Mouse (Mus musculus): ENCODE results near the gene Mettl21c. TPM values are rescaled to one million over a fixed set of nuclear protein-coding genes. Genes with fewer than 3 reads are reported as not detected.

The Mettl21c gene
- polyA plus RNA-seq, 1 experiment from 2014 or later: 2.2 TPM

DNA sequence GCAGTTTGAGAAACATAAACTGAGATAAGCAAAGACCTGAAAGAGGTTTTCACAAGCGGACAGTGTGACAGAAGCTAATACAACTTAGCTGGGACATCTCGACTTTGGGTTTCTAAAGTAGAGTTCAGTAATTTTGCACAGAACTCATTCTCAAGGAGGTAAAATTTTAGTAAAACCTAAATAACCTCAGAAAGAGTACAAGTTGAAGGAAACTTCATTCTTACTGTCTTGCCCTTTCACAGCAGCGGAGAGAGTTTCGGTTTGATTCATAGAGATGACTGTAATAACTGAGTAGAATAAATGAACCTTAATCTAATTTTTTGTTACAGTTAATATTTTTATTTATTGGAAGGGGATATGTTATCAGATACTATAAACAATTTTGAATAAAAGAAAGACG is 13.1 kb upstream of the Mettl21c start:
- H3K27ac ChIP-seq: no peak overlapping the region
- no peaks in the 10 kb centered on the region for H3K27me3 ChIP-seq (ENCODE audit: control insufficient read depth, insufficient read depth, low read length)
- no peak overlapping the region for H3K4me2 ChIP-seq (replicated peaks)
- DNase-seq (ENCODE audit: low spot score) (no peak), ATAC-seq (ENCODE audit: low FRiP score) (no peak)
- H3K9ac ChIP-seq: no peak overlapping the region
- 93% methylated on average over 5 of the region's 5 CpGs for WGBS
- no peak overlapping the region for H3K4me3 ChIP-seq (replicated peaks; ENCODE audit: low read length)
- H3K9me3 ChIP-seq (ENCODE audit: control insufficient read depth, low read length): no peaks in the 10 kb centered on the region
- H3K4me1 ChIP-seq (replicated peaks; ENCODE audit: control insufficient read depth, insufficient read depth, low read length): no peaks in the 10 kb centered on the region
- H3K36me3 ChIP-seq (replicated peaks; ENCODE audit: control insufficient read depth, insufficient read depth): no peaks in the 10 kb centered on the region

DNA sequence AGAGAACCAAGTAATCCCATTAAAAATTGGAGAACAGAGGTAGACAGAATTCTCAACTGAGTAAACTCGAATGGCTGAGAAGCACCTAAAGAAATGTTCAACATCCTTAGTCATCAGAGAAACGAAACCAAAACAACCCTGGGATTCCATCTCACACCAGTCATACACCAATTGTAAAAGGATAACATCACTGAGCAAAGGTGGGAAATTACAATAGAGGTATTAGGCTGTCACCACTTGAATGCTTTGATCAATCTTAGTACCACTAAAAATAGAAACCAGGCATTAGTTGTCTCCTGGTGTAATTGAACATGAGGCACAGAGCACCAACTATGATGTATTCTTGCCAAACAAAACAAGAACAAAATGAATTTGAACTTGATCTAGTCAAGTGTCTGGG is 12.4 kb upstream of the Mettl21c start:
- Histone ChIP-seq H3K36me3 (replicated peaks; ENCODE audit: control insufficient read depth, insufficient read depth) (no peaks in the 10 kb centered on the region), H3K4me1 (replicated peaks; ENCODE audit: control insufficient read depth, insufficient read depth, low read length) (no peaks in the 10 kb centered on the region), H3K4me2 (replicated peaks) (no peak overlapping the region), H3K27me3 (ENCODE audit: control insufficient read depth, insufficient read depth, low read length) (no peaks in the 10 kb centered on the region), H3K4me3 (replicated peaks; ENCODE audit: low read length) (no peak overlapping the region), H3K27ac (no peak overlapping the region), H3K9ac (no peak overlapping the region), H3K9me3 (ENCODE audit: control insufficient read depth, low read length) (no peaks in the 10 kb centered on the region)
- DNase-seq (ENCODE audit: low spot score) (no peak), ATAC-seq (ENCODE audit: low FRiP score) (no peak)
- WGBS: 79% methylated on average over 2 of the region's 2 CpGs

- no peak for ATAC-seq (ENCODE audit: low FRiP score)
Observed at GRCm38 (mm10) chr1:44027651-44028050, 7.8 kb upstream of the Mettl21c start.

GRCm38 (mm10) chr1:44022656-44023055 is 2.8 kb upstream of the Mettl21c start:
- no peak overlapping the region for H3K4me3 ChIP-seq (replicated peaks; ENCODE audit: low read length)
- no peaks in the 10 kb centered on the region for H3K36me3 ChIP-seq (replicated peaks; ENCODE audit: control insufficient read depth, insufficient read depth)
- DNase-seq (ENCODE audit: low spot score) (no peak), ATAC-seq (ENCODE audit: low FRiP score) (no peak)
- no peaks in the 10 kb centered on the region for H3K4me1 ChIP-seq (replicated peaks; ENCODE audit: control insufficient read depth, insufficient read depth, low read length)
- H3K4me2 ChIP-seq (replicated peaks): no peak overlapping the region
- no peaks in the 10 kb centered on the region for H3K9me3 ChIP-seq (ENCODE audit: control insufficient read depth, low read length)
- H3K9ac ChIP-seq: no peak overlapping the region
- no peaks in the 10 kb centered on the region for H3K27me3 ChIP-seq (ENCODE audit: control insufficient read depth, insufficient read depth, low read length)
- 97% methylated on average over 1 of the region's 1 CpGs for WGBS
- H3K27ac ChIP-seq: no peak overlapping the region

More at GRCm38 (mm10) chr1:44027651-44028050, 7.8 kb upstream of the Mettl21c start:
- WGBS: 86% methylated on average over 1 of the region's 1 CpGs
- Histone ChIP-seq H3K4me3 (replicated peaks; ENCODE audit: low read length) (no peak overlapping the region), H3K27ac (no peak overlapping the region), H3K9me3 (ENCODE audit: control insufficient read depth, low read length) (no peaks in the 10 kb centered on the region), H3K36me3 (replicated peaks; ENCODE audit: control insufficient read depth, insufficient read depth) (no peaks in the 10 kb centered on the region), H3K9ac (no peak overlapping the region), H3K4me2 (replicated peaks) (no peak overlapping the region), H3K4me1 (replicated peaks; ENCODE audit: control insufficient read depth, insufficient read depth, low read length) (no peaks in the 10 kb centered on the region), H3K27me3 (ENCODE audit: control insufficient read depth, insufficient read depth, low read length) (no peaks in the 10 kb centered on the region)
- no peak for DNase-seq (ENCODE audit: low spot score)

DNA sequence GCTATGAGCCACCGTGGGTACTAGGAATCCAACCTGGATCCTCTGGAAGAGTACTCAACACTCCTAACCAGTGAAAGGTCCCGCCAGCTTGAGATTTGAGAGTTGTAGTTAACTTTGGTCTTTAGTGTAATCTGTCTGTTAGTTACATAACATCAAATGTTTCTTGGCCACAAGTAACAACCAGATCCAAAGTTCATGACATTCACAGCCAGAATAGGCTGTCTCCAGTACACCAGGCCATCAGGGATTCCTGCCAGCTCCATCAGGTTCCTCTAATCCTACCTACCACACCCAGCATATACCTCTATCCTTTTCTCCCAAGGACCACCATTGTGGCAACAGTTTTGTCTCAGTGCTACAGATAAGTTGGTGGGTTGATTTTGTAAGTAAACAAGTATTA is 4.3 kb downstream of the Mettl21c start:
- Histone ChIP-seq H3K27ac (no peak overlapping the region), H3K36me3 (replicated peaks; ENCODE audit: control insufficient read depth, insufficient read depth) (no peaks in the 10 kb centered on the region; the same call in 1 of the 2 replicates), H3K4me1 (replicated peaks; ENCODE audit: control insufficient read depth, insufficient read depth, low read length) (no peaks in the 10 kb centered on the region), H3K9me3 (ENCODE audit: control insufficient read depth, low read length) (no peaks in the 10 kb centered on the region), H3K27me3 (ENCODE audit: control insufficient read depth, insufficient read depth, low read length) (no peaks in the 10 kb centered on the region), H3K4me3 (replicated peaks; ENCODE audit: low read length) (no peak overlapping the region), H3K9ac (no peak overlapping the region), H3K4me2 (replicated peaks) (no peak overlapping the region)
- ATAC-seq (ENCODE audit: low FRiP score): no peak
- DNase-seq (ENCODE audit: low spot score): no peak
- 92% methylated on average over 2 of the region's 2 CpGs for WGBS

DNA sequence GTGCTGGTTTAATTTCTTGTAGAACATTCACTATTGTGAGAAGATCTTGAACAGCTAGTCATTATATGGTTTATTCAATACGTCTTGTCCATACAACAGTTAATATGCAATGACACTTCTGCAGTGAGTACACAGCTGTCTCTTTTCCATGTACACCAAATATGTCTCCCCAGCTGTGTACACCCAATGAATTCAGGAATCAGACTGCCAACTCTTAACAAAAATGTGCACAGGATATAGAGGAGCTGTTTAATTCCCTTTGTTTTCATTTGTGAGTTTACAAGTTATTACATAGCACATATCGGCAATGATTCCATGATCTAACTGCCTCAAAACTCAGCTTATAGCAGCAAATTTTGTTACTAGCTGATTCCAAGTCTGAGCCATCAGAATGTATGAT is 15.3 kb downstream of the Mettl21c start:
- WGBS: over 99% methylated on average over 2 of the region's 2 CpGs
- peaks cover 42% of the 10 kb centered on the region for H3K36me3 ChIP-seq (replicated peaks; ENCODE audit: control insufficient read depth, insufficient read depth)
- H3K27ac ChIP-seq: no peak overlapping the region
- no peaks in the 10 kb centered on the region for H3K27me3 ChIP-seq (ENCODE audit: control insufficient read depth, insufficient read depth, low read length)
- no peak overlapping the region for H3K4me3 ChIP-seq (replicated peaks; ENCODE audit: low read length)
- DNase-seq (ENCODE audit: low spot score) (no peak), ATAC-seq (ENCODE audit: low FRiP score) (no peak)
- no peak overlapping the region for H3K4me2 ChIP-seq (replicated peaks)
- H3K9ac ChIP-seq: no peak overlapping the region
- no peaks in the 10 kb centered on the region for H3K9me3 ChIP-seq (ENCODE audit: control insufficient read depth, low read length)
- H3K4me1 ChIP-seq (replicated peaks; ENCODE audit: control insufficient read depth, insufficient read depth, low read length): no peaks in the 10 kb centered on the region

DNA sequence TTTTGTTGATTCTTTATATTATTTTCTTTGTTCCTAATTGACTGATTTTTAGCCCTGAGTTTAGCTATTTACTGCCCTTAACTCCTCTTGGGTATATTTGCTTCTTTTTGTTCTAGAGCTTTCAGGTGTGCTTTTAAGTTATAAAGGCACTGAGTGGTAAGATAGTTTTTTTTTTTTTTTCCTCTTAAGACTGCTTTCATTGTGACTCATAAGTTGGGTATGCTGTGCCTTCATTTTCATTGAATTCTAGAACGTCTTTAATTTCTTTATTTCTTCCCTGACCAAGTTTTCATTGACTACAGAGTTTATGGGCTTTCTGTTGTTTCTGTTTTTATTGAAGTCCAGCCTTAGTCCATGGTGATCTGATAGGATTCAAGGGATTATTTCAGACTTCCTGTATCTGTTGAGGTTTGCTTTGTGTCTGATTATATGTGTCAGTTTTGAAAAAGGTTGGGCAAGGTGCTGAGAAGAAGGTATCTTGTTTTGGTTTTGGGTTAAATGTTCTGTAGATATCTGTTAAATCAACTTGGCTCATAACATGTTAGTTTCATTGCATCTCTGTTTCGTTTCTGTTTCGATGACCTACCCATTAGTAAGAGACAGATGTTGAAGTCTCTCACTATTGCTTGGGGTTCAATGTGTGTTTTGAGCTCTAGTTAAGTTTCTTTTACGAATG is 22.8 kb downstream of the Mettl21c start:
- H3K27me3 ChIP-seq (ENCODE audit: control insufficient read depth, insufficient read depth, low read length): no peaks in the 10 kb centered on the region
- H3K9ac ChIP-seq: no peak overlapping the region
- H3K4me1 ChIP-seq (replicated peaks; ENCODE audit: control insufficient read depth, insufficient read depth, low read length): no peaks in the 10 kb centered on the region
- no peak overlapping the region for H3K4me2 ChIP-seq (replicated peaks)
- no peak for DNase-seq (ENCODE audit: low spot score)
- H3K9me3 ChIP-seq (ENCODE audit: control insufficient read depth, low read length): peaks cover 4% of the 10 kb centered on the region; the same call in 1 of the 2 replicates
- H3K36me3 ChIP-seq (replicated peaks; ENCODE audit: control insufficient read depth, insufficient read depth): peaks cover 74% of the 10 kb centered on the region
- ATAC-seq (ENCODE audit: low FRiP score): no peak
- H3K27ac ChIP-seq: no peak overlapping the region
- H3K4me3 ChIP-seq (replicated peaks; ENCODE audit: low read length): no peak overlapping the region
- 97% methylated on average over 4 of the region's 4 CpGs for WGBS

DNA sequence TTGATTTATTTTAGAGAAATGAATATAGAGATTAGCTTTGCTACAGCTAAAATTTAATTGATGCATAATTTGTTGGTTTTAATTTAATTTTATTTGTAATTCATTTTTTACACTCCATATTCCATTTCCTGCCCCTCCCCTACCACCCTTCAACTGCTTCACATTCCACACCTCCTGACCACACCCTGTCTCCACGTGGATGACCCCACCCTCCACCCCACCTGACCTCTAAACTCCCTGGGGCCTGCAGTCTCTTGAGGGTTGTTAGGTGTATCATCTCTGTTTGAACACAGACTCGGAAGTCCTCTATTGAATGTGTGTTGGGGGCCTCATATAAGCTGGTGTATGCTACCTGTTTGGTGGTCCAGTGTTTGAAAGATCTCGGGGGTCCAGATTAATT is 48.7 kb downstream of the Mettl21c start:
- Histone ChIP-seq H3K27me3 (ENCODE audit: control insufficient read depth, insufficient read depth, low read length) (no peaks in the 10 kb centered on the region), H3K4me1 (replicated peaks; ENCODE audit: control insufficient read depth, insufficient read depth, low read length) (no peaks in the 10 kb centered on the region), H3K4me3 (replicated peaks; ENCODE audit: low read length) (no peak overlapping the region), H3K27ac (no peak overlapping the region), H3K9ac (no peak overlapping the region), H3K4me2 (replicated peaks) (no peak overlapping the region), H3K9me3 (ENCODE audit: control insufficient read depth, low read length) (no peaks in the 10 kb centered on the region), H3K36me3 (replicated peaks; ENCODE audit: control insufficient read depth, insufficient read depth) (peaks cover 78% of the 10 kb centered on the region)
- 80% methylated on average over 3 of the region's 3 CpGs for WGBS
- DNase-seq (ENCODE audit: low spot score): no peak
- no peak for ATAC-seq (ENCODE audit: low FRiP score)

DNA sequence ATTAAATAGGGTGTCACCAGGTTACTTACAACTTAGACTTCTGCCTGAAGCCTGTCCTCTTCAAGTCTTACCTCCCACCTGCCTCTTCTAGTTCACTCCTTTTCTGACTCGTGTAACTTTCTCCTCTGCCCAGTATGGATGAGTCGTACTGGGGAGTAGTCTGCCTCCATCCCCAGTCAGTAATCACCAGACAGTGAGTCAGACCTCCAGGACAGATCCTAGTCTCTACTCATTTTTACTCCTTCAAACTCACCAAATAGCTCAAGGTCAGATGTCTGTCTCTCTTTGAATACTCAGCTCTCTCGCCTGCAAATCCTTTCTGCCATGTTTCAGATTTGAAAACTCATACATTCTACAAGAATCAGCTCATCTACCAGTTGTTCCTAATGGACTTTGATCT is 50.5 kb downstream of the Mettl21c start:
- Histone ChIP-seq H3K36me3 (replicated peaks; ENCODE audit: control insufficient read depth, insufficient read depth) (peaks cover 69% of the 10 kb centered on the region), H3K4me1 (replicated peaks; ENCODE audit: control insufficient read depth, insufficient read depth, low read length) (no peaks in the 10 kb centered on the region), H3K4me2 (replicated peaks) (no peak overlapping the region), H3K4me3 (replicated peaks; ENCODE audit: low read length) (no peak overlapping the region), H3K27ac (no peak overlapping the region), H3K27me3 (ENCODE audit: control insufficient read depth, insufficient read depth, low read length) (no peaks in the 10 kb centered on the region), H3K9ac (no peak overlapping the region), H3K9me3 (ENCODE audit: control insufficient read depth, low read length) (no peaks in the 10 kb centered on the region)
- 93% methylated on average over 3 of the region's 3 CpGs for WGBS
- DNase-seq (ENCODE audit: low spot score): no peak
- no peak for ATAC-seq (ENCODE audit: low FRiP score)

DNA sequence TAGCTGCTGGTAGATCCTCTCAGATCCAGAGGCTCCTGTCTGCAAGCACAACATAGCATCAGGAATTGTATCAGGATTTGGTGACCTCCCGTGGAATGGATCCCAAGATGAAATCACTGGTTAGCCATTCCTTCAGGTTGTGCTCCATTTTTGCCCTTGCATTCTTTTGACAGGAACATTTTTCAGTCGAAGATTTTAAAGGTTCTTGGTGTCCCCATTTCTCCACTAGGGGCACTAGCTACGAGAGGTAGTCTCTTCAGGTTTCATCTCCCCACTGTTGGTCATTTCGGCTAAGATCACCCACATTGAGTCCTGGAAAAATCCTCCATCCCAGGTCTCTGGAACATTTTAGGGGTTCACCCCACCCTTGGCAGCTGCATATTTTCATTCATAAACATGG is 53.1 kb downstream of the Mettl21c start:
- 90% methylated on average over 4 of the region's 4 CpGs for WGBS
- no peaks in the 10 kb centered on the region for H3K4me1 ChIP-seq (replicated peaks; ENCODE audit: control insufficient read depth, insufficient read depth, low read length)
- H3K27ac ChIP-seq: no peak overlapping the region
- DNase-seq (ENCODE audit: low spot score) (no peak), ATAC-seq (ENCODE audit: low FRiP score) (no peak)
- H3K9ac ChIP-seq: no peak overlapping the region
- H3K9me3 ChIP-seq (ENCODE audit: control insufficient read depth, low read length): no peaks in the 10 kb centered on the region
- no peak overlapping the region for H3K4me3 ChIP-seq (replicated peaks; ENCODE audit: low read length)
- H3K27me3 ChIP-seq (ENCODE audit: control insufficient read depth, insufficient read depth, low read length): no peaks in the 10 kb centered on the region
- no peak overlapping the region for H3K4me2 ChIP-seq (replicated peaks)
- H3K36me3 ChIP-seq (replicated peaks; ENCODE audit: control insufficient read depth, insufficient read depth): peaks cover 51% of the 10 kb centered on the region
